Mouse (Mus musculus): Measurements from ENCODE around the gene Tpt1. TPM values are rescaled to one million over a fixed set of nuclear protein-coding genes. Genes with fewer than 3 reads are reported as not detected.

Tpt1 gene
- polyA plus RNA-seq, 1 experiment from 2014 or later: 812 TPM

Other genes starting within 250 kb of the Tpt1 start
- gene Erich6b, start 202.8 kb upstream of the Tpt1 start, polyA plus RNA-seq (2016; fragmentation: Nextera tagmentation; extraction: Ambion mirVana): not detected in 2 replicates
- gene Cog3, start 90.6 kb upstream of the Tpt1 start, polyA plus RNA-seq (2016; fragmentation: Nextera tagmentation; extraction: Ambion mirVana): 16.6 and 18.9 TPM in 2 replicates
- gene Slc25a30, start 58.1 kb upstream of the Tpt1 start, polyA plus RNA-seq (2016; fragmentation: Nextera tagmentation; extraction: Ambion mirVana): 5.2 and 5.8 TPM in 2 replicates
- 0.33 and 0.34 TPM in 2 replicates for gene Kctd4, start 109.9 kb downstream of the Tpt1 start, polyA plus RNA-seq (2016; fragmentation: Nextera tagmentation; extraction: Ambion mirVana)
- gene Gtf2f2, start 165.8 kb downstream of the Tpt1 start, polyA plus RNA-seq (2016; fragmentation: Nextera tagmentation; extraction: Ambion mirVana): 37.7 and 43.5 TPM in 2 replicates

All from heart, embryonic 10.5 days (tissue).